Mouse (Mus musculus) lung, postnatal 0 days (tissue): ENCODE data around the gene Bcorl1.

Experiments used
- CTCF ChIP-seq: IDR thresholded peaks from 2 replicates; pipeline ENCODE4 v1.5.1; 2016; ENCODE audit warnings: antibody characterized with exemption, mild to moderate bottlenecking
- EP300 ChIP-seq: IDR thresholded peaks from 2 replicates; pipeline ENCODE4 v1.6.1; 2016; ENCODE audit warnings: antibody characterized with exemption, mild to moderate bottlenecking, control low read depth

DNA sequence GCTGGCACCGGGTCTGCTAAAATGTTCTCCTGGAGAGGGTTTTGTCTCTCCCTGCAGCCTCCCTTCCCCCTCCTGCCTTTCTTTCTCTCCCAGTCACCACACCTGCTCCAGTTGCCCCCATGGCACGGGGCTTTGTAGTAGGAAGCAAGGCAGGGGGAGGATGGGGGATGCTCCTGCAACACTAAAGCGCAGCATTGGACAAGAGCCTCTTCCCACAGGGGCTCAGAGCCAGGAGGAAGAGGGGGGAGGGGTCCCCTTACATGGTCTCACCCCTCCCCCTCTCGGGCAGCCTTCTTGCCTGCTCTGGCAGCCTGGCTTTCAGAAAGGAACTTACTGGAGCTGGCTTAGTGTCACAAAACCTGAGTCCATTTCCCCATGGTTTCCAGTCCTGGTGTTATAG lies 44.8 kb downstream of the Bcorl1 start:
- TF ChIP-seq CTCF (no peak), EP300 (no peak)
